Mouse (Mus musculus): ENCODE data around the gene Yipf6.

- TF ChIP-seq POLR2A (IDR thresholded peaks at IDR 0.05; ENCODE audit: borderline replicate concordance, insufficient read depth, low read length) (no peak), CTCF (IDR thresholded peaks at IDR 0.05; ENCODE audit: borderline replicate concordance, insufficient read depth, low read depth, low read length) (no peak)
These were observed 28.4 kb downstream of the Yipf6 start for GRCm38 (mm10) chrX:98964513-98964912.

Measured in cerebellum, adult 2 months (tissue).